Mouse (Mus musculus) embryonic facial prominence, embryonic 13.5 days (tissue): ENCODE results near the gene BC048679. TPM values are rescaled to one million over a fixed set of nuclear protein-coding genes. Genes with fewer than 3 reads are reported as not detected.

Experiments used
- ATAC-seq: fragments of 200-750 bp; cut with Nextera tagmentation; 2 replicates; pipeline ENCODE4 v1.8.0; 2017; ENCODE audit warnings: low read depth; ENCODE audit not compliant: insufficient number of reproducible peaks, insufficient read depth, low FRiP score, low TSS enrichment
- H3K27ac ChIP-seq: fragments of 300-500 bp; sonication (generic); 2 replicates; pipeline ENCODE4 v1.5.1; 2015; ENCODE audit warnings: moderate library complexity, mild to moderate bottlenecking, inconsistent platforms
- H3K27me3 ChIP-seq: fragments of 300-500 bp; sonication (generic); 2 replicates; pipeline ENCODE4 v1.6.1; 2015; ENCODE audit warnings: mild to moderate bottlenecking, inconsistent platforms
- H3K36me3 ChIP-seq: fragments of 300-500 bp; sonication (generic); 2 replicates; pipeline ENCODE4 v1.6.1; 2015; ENCODE audit warnings: mild to moderate bottlenecking, inconsistent platforms
- H3K4me1 ChIP-seq: fragments of 300-500 bp; sonication (generic); 2 replicates; pipeline ENCODE4 v1.6.1; 2015; ENCODE audit warnings: inconsistent platforms
- H3K4me2 ChIP-seq: fragments of 300-500 bp; sonication (generic); 2 replicates; pipeline ENCODE4 v1.6.1; 2015; ENCODE audit warnings: moderate library complexity, mild to moderate bottlenecking, inconsistent platforms
- H3K4me3 ChIP-seq: fragments of 300-500 bp; sonication (generic); 2 replicates; pipeline ENCODE4 v1.5.1; 2015; ENCODE audit warnings: mild to moderate bottlenecking, inconsistent platforms
- H3K9ac ChIP-seq: fragments of 300-500 bp; sonication (generic); 2 replicates; pipeline ENCODE4 v1.6.1; 2015; ENCODE audit warnings: mild to moderate bottlenecking, inconsistent platforms
- H3K9me3 ChIP-seq: fragments of 300-500 bp; sonication (generic); 2 replicates; pipeline ENCODE4 v1.6.1; 2016; ENCODE audit warnings: inconsistent platforms
- WGBS: fragments of 180-500 bp; shearing (Covaris S2); methylation state at CpG from one replicate; pipeline ENCODE4 v1.1.7; 2015; ENCODE audit warnings: mixed read lengths; 5-methylcytosine and 5-hydroxymethylcytosine counted together
- polyA plus RNA-seq: library from polyadenylated mRNA; unstranded; fragments of >200 nt; fragmentation: Nextera tagmentation; extraction: Ambion mirVana; gene quantifications from 2 replicates; pipeline ENCODE4 v1.2.1, GENCODE M21; 2015

Gene BC048679
- polyA plus RNA-seq, result not detected in 2 replicates

- peaks cover 49% of the 10 kb centered on the region for H3K27me3 ChIP-seq
- ATAC-seq, result no peak
- no peaks in the 10 kb centered on the region for H3K9me3 ChIP-seq
- peaks cover 7% of the 10 kb centered on the region for H3K4me1 ChIP-seq
- no peak within 1 kb of the TSS for H3K9ac ChIP-seq
- WGBS, result 55% methylated on average over 7 of the region's 7 CpGs
- no peak within 1 kb of the TSS for H3K4me3 ChIP-seq
- no peaks in the 10 kb centered on the region for H3K36me3 ChIP-seq
- no peak within 1 kb of the TSS for H3K27ac ChIP-seq
- no peak within 1 kb of the TSS for H3K4me2 ChIP-seq
Observed at GRCm38 (mm10) chr7:81498181-81498580, at the start of gene BC048679. TSS of gene BC048679 (minus strand) at chr7:81498281.

- Histone ChIP-seq H3K9me3 (no peaks in the 10 kb centered on the region), H3K27me3 (no peaks in the 10 kb centered on the region), H3K9ac (no peak overlapping the region), H3K4me3 (no peak overlapping the region), H3K27ac (no peak overlapping the region), H3K36me3 (no peaks in the 10 kb centered on the region), H3K4me2 (no peak overlapping the region), H3K4me1 (no peaks in the 10 kb centered on the region)
- 85% methylated on average over 8 of the region's 8 CpGs for WGBS
- no peak for ATAC-seq
Observed at GRCm38 (mm10) chr7:81542934-81543333, 44.9 kb upstream of the BC048679 start.

GRCm38 (mm10) chr7:81541924-81542524 lies 43.9 kb upstream of the BC048679 start:
- H3K9ac ChIP-seq, result no peak overlapping the region
- 88% methylated on average over 7 of the region's 7 CpGs for WGBS
- no peaks in the 10 kb centered on the region for H3K4me1 ChIP-seq
- ATAC-seq, result no peak
- H3K4me2 ChIP-seq, result no peak overlapping the region
- no peak overlapping the region for H3K4me3 ChIP-seq
- no peaks in the 10 kb centered on the region for H3K36me3 ChIP-seq
- no peaks in the 10 kb centered on the region for H3K27me3 ChIP-seq
- H3K27ac ChIP-seq, result no peak overlapping the region
- H3K9me3 ChIP-seq, result no peaks in the 10 kb centered on the region

- Histone ChIP-seq H3K4me3 (no peak overlapping the region), H3K4me2 (no peak overlapping the region), H3K4me1 (no peaks in the 10 kb centered on the region), H3K9me3 (no peaks in the 10 kb centered on the region), H3K9ac (no peak overlapping the region), H3K27me3 (no peaks in the 10 kb centered on the region), H3K36me3 (no peaks in the 10 kb centered on the region), H3K27ac (no peak overlapping the region)
- 56% methylated on average over 1 of the region's 1 CpGs for WGBS
- no peak for ATAC-seq
Observed at GRCm38 (mm10) chr7:81540999-81541398, 42.9 kb upstream of the BC048679 start.

GRCm38 (mm10) chr7:81539565-81539964 lies 41.5 kb upstream of the BC048679 start:
- no peak overlapping the region for H3K4me2 ChIP-seq
- H3K9me3 ChIP-seq, result no peaks in the 10 kb centered on the region
- H3K27ac ChIP-seq, result no peak overlapping the region
- H3K27me3 ChIP-seq, result no peaks in the 10 kb centered on the region
- H3K4me3 ChIP-seq, result no peak overlapping the region
- 32% methylated on average over 2 of the region's 2 CpGs for WGBS
- no peaks in the 10 kb centered on the region for H3K4me1 ChIP-seq
- no peak for ATAC-seq
- H3K9ac ChIP-seq, result no peak overlapping the region
- H3K36me3 ChIP-seq, result peaks cover 12% of the 10 kb centered on the region

GRCm38 (mm10) chr7:81538070-81538675 lies 40.1 kb upstream of the BC048679 start:
- Histone ChIP-seq H3K36me3 (peaks cover 26% of the 10 kb centered on the region), H3K27me3 (no peaks in the 10 kb centered on the region), H3K4me2 (no peak overlapping the region), H3K27ac (no peak overlapping the region), H3K4me1 (no peaks in the 10 kb centered on the region), H3K4me3 (no peak overlapping the region), H3K9ac (no peak overlapping the region), H3K9me3 (0 out of 2 replicates have a peak, but pooled peaks cover 6% of the 10 kb centered on the region)
- no peak for ATAC-seq
- WGBS, result 70% methylated on average over 2 of the region's 2 CpGs

- H3K36me3 ChIP-seq, result peaks cover 43% of the 10 kb centered on the region
- H3K9me3 ChIP-seq, result 0 out of 2 replicates have a peak, but pooled peaks cover 6% of the 10 kb centered on the region
- no peaks in the 10 kb centered on the region for H3K27me3 ChIP-seq
- H3K27ac ChIP-seq, result no peak overlapping the region
- H3K4me3 ChIP-seq, result no peak overlapping the region
- H3K4me1 ChIP-seq, result no peaks in the 10 kb centered on the region
- no peak overlapping the region for H3K9ac ChIP-seq
- H3K4me2 ChIP-seq, result no peak overlapping the region
- WGBS, result 93% methylated on average over 4 of the region's 4 CpGs
- ATAC-seq, result no peak
Observed at GRCm38 (mm10) chr7:81536478-81536877, 38.4 kb upstream of the BC048679 start.

- Histone ChIP-seq H3K9ac (no peak overlapping the region), H3K27me3 (no peaks in the 10 kb centered on the region), H3K4me3 (no peak overlapping the region), H3K36me3 (peaks cover 82% of the 10 kb centered on the region), H3K4me1 (no peaks in the 10 kb centered on the region), H3K9me3 (0 out of 2 replicates have a peak, but pooled peaks cover 6% of the 10 kb centered on the region), H3K4me2 (no peak overlapping the region), H3K27ac (no peak overlapping the region)
- ATAC-seq, result no peak
- 84% methylated on average over 1 of the region's 1 CpGs for WGBS
Observed at GRCm38 (mm10) chr7:81531462-81531861, 33.4 kb upstream of the BC048679 start.

- H3K4me3 ChIP-seq, result no peak overlapping the region
- no peak overlapping the region for H3K27ac ChIP-seq
- H3K9ac ChIP-seq, result no peak overlapping the region
- WGBS, result 92% methylated on average over 8 of the region's 8 CpGs
- H3K27me3 ChIP-seq, result no peaks in the 10 kb centered on the region
- H3K9me3 ChIP-seq, result 0 out of 2 replicates have a peak, but pooled peaks cover 6% of the 10 kb centered on the region
- H3K4me2 ChIP-seq, result no peak overlapping the region
- peaks cover 11% of the 10 kb centered on the region for H3K4me1 ChIP-seq
- ATAC-seq, result no peak
- peaks cover 79% of the 10 kb centered on the region for H3K36me3 ChIP-seq
Observed at GRCm38 (mm10) chr7:81528918-81529317, 30.8 kb upstream of the BC048679 start.

GRCm38 (mm10) chr7:81523663-81524017 lies 25.6 kb upstream of the BC048679 start:
- 10% methylated on average over 13 of the region's 13 CpGs for WGBS
- no peak for ATAC-seq

GRCm38 (mm10) chr7:81523008-81523662 lies 25.1 kb upstream of the BC048679 start:
- H3K4me1 ChIP-seq, result peaks cover 14% of the 10 kb centered on the region
- H3K27ac ChIP-seq, result peak overlapping the region; percentile 96
- ATAC-seq, result peak; percentile 94
- peak overlapping the region; percentile 72 for H3K9ac ChIP-seq
- WGBS, result under 1% methylated on average over 31 of the region's 31 CpGs
- H3K27me3 ChIP-seq, result no peaks in the 10 kb centered on the region
- H3K4me2 ChIP-seq, result peak overlapping the region; percentile 64
- no peaks in the 10 kb centered on the region for H3K9me3 ChIP-seq
- H3K4me3 ChIP-seq, result peak overlapping the region; percentile 74
- H3K36me3 ChIP-seq, result peaks cover 25% of the 10 kb centered on the region

More at GRCm38 (mm10) chr7:81523663-81524017, 25.6 kb upstream of the BC048679 start:
- H3K4me1 ChIP-seq, result peaks cover 14% of the 10 kb centered on the region
- H3K4me3 ChIP-seq, result peak overlapping the region; percentile 74
- H3K27ac ChIP-seq, result peak overlapping the region; percentile 96
- peak overlapping the region; percentile 72 for H3K9ac ChIP-seq
- H3K4me2 ChIP-seq, result peak overlapping the region; percentile 64
- H3K9me3 ChIP-seq, result no peaks in the 10 kb centered on the region
- H3K36me3 ChIP-seq, result peaks cover 28% of the 10 kb centered on the region
- no peaks in the 10 kb centered on the region for H3K27me3 ChIP-seq
